Mouse (Mus musculus): ENCODE results near the gene Tmem234.
"Not testable (repeated sequence)": the region's sequence is repeated elsewhere in the genome, so short reads cannot be mapped to it uniquely, and the experiment has no call there.

Tmem234 gene

DNA sequence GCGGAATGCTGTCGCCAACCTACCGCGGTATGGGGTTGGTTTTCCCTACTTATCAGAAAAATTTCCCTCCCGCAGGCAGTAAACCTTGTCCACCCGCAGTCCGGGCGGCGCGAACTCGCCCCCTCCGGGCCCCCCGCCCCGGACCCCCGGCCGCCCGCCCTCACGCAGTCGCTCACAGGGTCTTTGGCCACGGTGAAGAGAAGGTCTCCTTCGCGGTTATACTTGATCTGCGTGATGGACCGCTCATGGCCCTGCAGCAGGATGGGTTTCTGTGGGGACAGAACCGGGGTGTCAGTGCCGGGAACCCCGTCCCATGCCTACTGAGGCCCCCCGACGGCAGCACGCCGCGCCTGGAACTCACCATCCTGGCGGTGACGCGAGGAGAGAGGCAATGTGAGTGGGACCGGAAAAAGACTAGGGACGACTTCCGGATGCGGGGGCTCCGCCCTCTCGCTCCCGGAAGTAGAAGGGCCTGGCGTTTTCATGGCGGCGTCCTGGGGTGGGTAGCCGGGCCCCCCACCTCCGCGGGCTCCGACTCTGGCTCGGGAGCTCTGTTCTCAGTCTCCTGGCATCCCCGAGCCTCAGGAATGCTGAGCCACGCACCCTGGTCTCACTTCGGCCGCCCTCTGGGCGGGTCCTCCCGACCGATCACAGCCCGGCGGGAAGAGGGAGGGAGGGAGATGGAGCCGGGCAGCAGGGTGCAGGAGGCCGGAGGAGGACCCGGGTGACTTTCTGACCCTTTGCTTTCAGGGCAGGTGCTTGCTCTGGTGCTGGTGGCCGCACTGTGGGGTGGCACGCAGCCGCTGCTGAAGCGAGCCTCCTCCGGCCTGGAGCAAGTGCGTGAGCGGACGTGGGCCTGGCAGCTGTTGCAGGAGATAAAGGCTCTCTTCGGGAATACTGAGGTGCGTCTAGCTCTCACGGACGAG, at the start of gene Tmem234, which contains the start of gene Eif3i:
Gene Tmem234 (plus strand): TSS at position 436 of the 926 bp plus-strand sequence.
Gene Eif3i (minus strand): TSS at position 416 of the 926 bp plus-strand sequence.
- peak; percentile 91 for DNase-seq (ENCODE audit: low read depth, low spot score)

GRCm38 (mm10) chr4:129554512-129554911, 46.0 kb upstream of the Tmem234 start:
- not testable (repeated sequence) for DNase-seq (ENCODE audit: low read depth, low spot score)

DNA sequence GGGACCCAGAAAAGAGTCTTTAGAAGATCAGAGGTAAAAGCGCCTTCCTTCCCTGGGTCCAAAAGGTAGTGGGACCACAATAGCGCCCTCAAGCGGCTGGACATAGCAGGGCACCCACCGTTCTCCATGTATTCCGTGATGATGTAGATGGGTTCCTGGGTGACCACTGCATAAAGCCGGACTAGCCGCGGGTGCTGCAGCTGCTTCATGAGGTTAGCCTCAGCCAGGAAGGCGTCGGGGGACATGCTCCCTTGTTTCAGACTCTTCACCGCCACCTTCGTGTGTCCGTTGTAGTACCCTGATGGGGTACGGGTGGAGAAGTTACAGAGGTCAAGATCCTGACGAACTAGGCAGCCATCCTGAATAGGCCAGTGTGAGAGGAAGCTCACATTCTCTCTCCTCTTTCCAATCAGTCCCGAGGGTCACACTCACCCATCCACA, 45.0 kb upstream of the Tmem234 start:
- DNase-seq (ENCODE audit: low read depth, low spot score) = no peak

DNA sequence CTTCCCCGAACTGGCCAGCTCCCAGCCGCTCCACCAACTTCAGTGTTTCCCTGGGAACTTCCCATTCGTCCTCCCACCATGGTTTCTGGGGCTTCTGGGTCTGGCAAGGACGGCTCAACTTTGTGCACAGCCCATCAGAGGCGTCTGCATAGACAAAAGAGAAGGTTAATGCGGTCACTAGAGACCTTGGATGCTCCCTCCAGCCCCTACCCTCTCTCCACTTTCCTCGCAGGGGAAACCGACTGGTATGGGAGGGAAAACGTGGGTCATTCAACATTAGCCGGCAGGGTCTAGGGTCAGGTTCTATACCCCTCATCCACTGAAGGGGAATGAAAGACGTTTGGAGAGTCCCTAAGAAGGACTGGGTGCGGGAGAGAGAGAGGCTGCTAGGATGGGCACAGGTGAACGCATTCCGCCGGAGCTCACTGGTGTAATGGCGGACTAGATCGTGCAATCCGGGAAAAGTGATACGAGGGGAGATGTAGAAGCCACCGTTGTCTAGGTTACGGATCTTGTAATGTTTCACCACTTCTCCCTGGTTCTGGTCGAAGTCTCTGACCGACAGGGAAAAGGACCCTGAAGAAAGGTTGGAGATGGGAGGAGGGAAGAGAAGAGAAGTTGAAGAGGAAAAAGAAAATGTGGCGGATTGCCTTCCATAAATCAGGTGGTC, 44.5 kb upstream of the Tmem234 start:
- no peak for DNase-seq (ENCODE audit: low read depth, low spot score)

- DNase-seq (ENCODE audit: low read depth, low spot score) = peak; percentile 87
Observed at GRCm38 (mm10) chr4:129556532-129557223, 43.8 kb upstream of the Tmem234 start.

GRCm38 (mm10) chr4:129557256-129557808, 43.1 kb upstream of the Tmem234 start:
- no peak for DNase-seq (ENCODE audit: low read depth, low spot score)

DNA sequence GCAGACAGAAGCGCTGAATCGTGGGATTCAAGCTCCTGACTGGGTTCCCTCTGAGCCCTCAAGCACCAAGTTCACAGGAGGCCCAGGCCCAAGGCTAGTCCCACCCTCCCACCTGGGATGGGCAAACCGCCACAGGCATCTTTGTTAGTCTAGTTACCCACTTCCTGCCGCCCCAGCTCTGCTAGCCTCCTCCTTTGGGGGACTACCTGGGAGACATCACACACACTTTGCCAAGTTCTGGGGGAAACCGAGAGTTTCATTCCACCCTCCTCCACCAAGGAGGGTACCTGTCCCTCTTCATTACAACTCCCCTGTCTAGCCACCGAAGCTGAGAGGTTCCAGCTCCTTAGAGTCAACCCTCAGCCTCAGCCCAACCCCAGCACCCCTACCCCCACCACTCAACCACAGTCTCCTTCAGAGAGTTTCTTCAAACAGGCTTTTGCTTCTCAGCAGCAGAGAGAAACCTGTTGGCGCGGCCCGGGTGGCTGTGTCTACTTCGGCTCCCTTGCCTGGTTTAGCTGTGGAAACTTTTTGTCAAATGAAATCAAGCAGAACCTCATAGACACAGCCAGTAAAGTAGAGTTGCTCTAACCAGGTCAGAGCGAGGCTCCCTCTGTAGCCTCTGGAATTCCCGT, 42.0 kb upstream of the Tmem234 start:
- peak; percentile 88 for DNase-seq (ENCODE audit: low read depth, low spot score)

DNA sequence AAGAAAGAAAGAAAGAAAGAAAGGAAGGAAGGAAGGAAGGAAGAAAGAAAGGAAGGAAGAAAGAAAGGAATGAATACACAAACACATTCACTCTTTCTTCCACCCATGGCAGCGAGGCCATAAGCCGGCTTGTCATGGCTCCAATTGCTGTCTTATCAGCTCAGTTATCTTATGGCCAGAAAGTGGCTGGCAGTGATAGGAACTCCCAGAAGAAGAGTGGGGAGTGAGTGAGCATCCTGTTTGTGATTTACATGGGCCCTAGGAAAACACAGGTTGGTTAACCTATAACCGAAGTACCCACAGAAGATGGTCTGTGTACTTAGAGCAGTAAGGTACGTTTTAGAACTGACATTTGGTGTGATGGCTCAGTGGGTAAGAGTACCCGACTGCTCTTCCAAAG, 39.3 kb upstream of the Tmem234 start:
- peak; percentile 53 for DNase-seq (ENCODE audit: low read depth, low spot score)

DNA sequence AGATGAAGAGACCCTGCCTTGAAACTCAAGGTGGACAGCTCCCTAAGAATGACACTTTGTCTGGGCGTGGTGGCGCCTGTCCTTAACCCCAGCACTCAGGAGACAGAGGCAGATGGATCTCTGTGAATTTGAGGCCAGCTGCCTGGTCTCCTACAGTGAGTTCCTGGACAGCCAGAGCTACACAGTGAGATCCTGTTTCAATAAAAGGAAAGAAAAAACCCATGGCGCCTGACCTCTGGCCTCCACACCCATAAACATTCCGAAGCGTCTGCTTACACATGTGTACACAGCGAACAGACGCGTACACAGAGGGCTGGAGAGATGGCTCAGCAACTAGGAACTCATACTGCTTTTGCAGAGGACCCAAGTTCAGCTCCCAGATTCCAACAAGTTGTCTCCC, 36.8 kb upstream of the Tmem234 start:
- DNase-seq (ENCODE audit: low read depth, low spot score) = no peak

DNA sequence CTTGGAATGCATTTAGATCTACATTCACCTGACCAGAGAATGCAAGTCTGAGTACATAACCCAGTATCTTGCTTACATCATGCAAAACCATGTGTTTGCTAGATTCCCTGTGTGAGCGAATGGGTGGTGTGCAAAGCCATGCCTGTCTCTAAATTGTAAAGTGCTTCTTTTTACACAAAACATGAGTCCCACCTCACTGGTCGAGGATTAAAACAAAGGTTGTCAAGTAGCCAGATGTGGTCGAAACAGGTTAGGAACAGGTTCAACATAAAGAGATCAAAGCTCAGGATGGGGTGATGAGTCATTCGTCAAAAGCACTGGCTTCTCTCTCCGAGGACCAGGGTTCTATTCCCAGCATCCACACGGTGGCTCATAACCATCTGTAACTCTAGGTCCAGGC, 35.3 kb upstream of the Tmem234 start:
- DNase-seq (ENCODE audit: low read depth, low spot score) = peak; percentile 72

- DNase-seq (ENCODE audit: low read depth, low spot score) = no peak
Observed at GRCm38 (mm10) chr4:129568366-129568765, 32.1 kb upstream of the Tmem234 start.

- DNase-seq (ENCODE audit: low read depth, low spot score) = peak; percentile 90
Observed at GRCm38 (mm10) chr4:129570028-129570427, 30.4 kb upstream of the Tmem234 start.

- DNase-seq (ENCODE audit: low read depth, low spot score) = peak; percentile 84
Observed at GRCm38 (mm10) chr4:129571551-129572084, 28.9 kb upstream of the Tmem234 start.

DNA sequence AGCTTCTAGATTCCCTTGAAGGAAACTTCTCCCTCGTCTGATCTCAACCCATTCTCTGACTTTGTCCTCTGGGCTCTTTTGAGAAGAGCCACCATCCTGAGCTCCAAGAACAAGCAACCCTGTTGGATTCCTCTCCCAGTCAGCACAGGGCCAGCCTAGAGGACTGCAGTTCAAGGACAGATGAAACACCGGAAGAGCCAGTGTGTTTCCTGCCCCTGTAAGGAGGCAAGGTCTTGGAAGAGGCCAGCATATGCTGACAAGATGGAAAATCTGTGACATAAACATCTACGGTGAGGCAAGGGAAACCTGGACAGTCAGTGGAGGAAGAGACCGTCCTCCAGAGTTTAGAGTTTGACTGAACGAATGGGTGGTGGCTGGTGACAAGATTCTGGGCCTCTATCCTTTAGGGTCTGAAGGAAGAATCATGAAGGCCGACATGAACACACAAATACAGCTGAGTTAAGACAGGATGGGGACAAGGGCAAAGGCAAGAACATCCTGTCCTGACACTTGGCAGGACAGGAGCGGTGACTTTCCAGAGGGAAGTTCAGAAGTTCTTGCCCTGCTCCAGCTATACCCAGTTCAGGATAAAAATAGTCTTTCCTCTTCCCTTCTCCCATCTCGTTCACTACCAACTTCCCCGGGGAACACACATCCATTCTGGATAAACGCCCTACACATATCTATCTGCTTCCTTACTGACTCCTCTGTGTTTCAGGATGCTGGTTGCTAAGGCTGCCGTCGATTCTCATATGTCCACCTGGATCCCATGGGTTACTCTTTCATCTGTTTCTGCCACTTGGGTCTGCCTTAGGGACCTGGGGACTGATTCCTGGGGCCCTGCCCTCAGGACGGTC, 28.0 kb upstream of the Tmem234 start:
- DNase-seq (ENCODE audit: low read depth, low spot score) = peak; percentile 85

GRCm38 (mm10) chr4:129573093-129573370, 27.4 kb upstream of the Tmem234 start:
- DNase-seq (ENCODE audit: low read depth, low spot score) = no peak

DNA sequence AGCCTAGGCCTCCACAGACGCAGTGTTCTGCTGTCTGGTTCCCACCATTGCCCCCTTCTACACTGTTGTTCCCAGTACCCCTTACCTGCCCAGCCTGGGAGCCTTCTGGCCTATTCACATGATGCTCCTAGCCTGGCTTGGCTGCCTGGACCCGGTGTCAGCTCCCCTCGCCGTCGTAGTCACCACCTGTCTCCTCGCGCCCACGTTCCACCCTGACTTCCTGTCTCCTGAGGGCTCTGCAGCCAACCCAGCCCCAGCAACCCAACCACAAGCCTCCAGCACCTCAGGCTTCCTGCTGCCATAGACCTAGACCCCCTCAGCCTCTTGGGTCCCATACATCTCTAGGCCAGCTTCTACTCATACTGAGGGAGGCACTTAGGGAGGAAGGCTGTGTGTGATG, 27.0 kb upstream of the Tmem234 start, which contains the start of gene Lck:
Gene Lck (minus strand): TSS at position 212 of the 400 bp plus-strand sequence.
- DNase-seq (ENCODE audit: low read depth, low spot score) = peak; percentile 90

GRCm38 (mm10) chr4:129575171-129575844, 25.2 kb upstream of the Tmem234 start:
- peak; percentile 97 for DNase-seq (ENCODE audit: low read depth, low spot score)

- peak; percentile 74 for DNase-seq (ENCODE audit: low read depth, low spot score)
Observed at GRCm38 (mm10) chr4:129576863-129577491, 23.5 kb upstream of the Tmem234 start.

DNA sequence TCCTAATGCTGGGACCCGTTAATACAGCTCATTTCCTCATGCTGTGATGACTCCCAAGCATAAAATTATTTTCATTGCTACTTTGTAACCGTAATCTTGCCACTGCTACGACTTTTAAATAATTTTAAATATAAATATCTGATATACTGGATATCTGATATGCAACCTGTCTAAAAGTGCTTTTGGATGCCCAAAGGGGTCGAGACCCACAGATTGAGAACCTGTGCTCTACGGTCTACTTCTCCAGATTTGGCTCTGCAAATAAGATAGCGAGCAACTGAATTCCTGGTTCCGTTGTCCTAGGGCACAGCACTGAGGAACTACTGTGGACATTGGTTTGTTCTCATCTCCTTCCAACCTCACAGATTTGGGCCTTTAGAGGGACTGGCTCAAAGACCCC, 22.8 kb upstream of the Tmem234 start:
- no peak for DNase-seq (ENCODE audit: low read depth, low spot score)
